Mouse (Mus musculus): ENCODE measurements at regions not wholly inside any gene's neighbourhood (a gene's known extent, or its start where the extent isn't known, plus 50 kb on each side); places are given as distances from the start of the nearest gene placed in this dataset.

GRCm38 (mm10) chr10:117483091-117483600 lies 103.3 kb upstream of the Cpsf6 start:
- H3K27me3 ChIP-seq (replicated peaks) = no peaks in the 10 kb centered on the region
- H3K4me2 ChIP-seq (ENCODE audit: insufficient read depth, low read depth, poor library complexity, severe bottlenecking) = no peak overlapping the region
- DNase-seq (ENCODE audit: extremely low read depth) = no peak
- H3K79me2 ChIP-seq (replicated peaks; ENCODE audit: control insufficient read depth, extremely low read depth, insufficient read depth, poor library complexity, severe bottlenecking) = no peaks in the 10 kb centered on the region
- TF ChIP-seq MAFK (IDR thresholded peaks at IDR 0.05; ENCODE audit: insufficient replicate concordance, low read length) (no peak), MEF2A (IDR thresholded peaks at IDR 0.05; ENCODE audit: borderline replicate concordance, low read depth, low read length) (no peak), TBP (conservative IDR thresholded peaks at IDR 0.05; ENCODE audit: low read depth, low read length) (no peak), SIN3A (IDR thresholded peaks at IDR 0.05; ENCODE audit: low read length) (no peak), USF2 (conservative IDR thresholded peaks at IDR 0.05; ENCODE audit: low read depth, low read length) (no peak), RCOR1 (conservative IDR thresholded peaks at IDR 0.05; ENCODE audit: low read depth, low read length) (no peak), NELFE (IDR thresholded peaks at IDR 0.05; ENCODE audit: low read depth, low read length) (no peak), CTCF (conservative IDR thresholded peaks at IDR 0.05 in 1 of 2, IDR thresholded peaks at IDR 0.05 in 1 of 2; ENCODE audit: low read depth in 2 of 2, low read length in 2 of 2) (no peak), MAZ (IDR thresholded peaks at IDR 0.05; ENCODE audit: low read depth, low read length) (no peak), UBTF (IDR thresholded peaks at IDR 0.05; ENCODE audit: low read depth, low read length) (no peak), MYC (IDR thresholded peaks at IDR 0.05; ENCODE audit: low read depth, low read length) (no peak), CHD1 (IDR thresholded peaks at IDR 0.05; ENCODE audit: low read depth, low read length) (no peak), MXI1 (IDR thresholded peaks at IDR 0.05; ENCODE audit: low read depth, low read length) (no peak)
- no peak overlapping the region for H3K4me3 ChIP-seq (replicated peaks in 1 of 3; ENCODE audit: low read depth in 2 of 3, low read length in 2 of 3, poor library complexity in 1 of 3)
- no peak overlapping the region for H3K9ac ChIP-seq (ENCODE audit: insufficient read depth, low read depth)
- dilution Hi-C loops (cut with MboI; ENCODE audit: extremely low pct_ligation_motif_present, extremely low pct_unique_long_range_greater_than_20kb, low sequenced_read_pairs) (no loop called here), in situ Hi-C loops (cut with MboI; ENCODE audit: low pct_ligation_motif_present, low pct_unique_long_range_greater_than_20kb, low sequenced_read_pairs) (no loop called here)
- no peak overlapping the region for H3K27ac ChIP-seq (ENCODE audit: insufficient read depth, low read depth)
- no peaks in the 10 kb centered on the region for H3K36me3 ChIP-seq (replicated peaks in 1 of 2; ENCODE audit: control insufficient read depth in 1 of 2, insufficient read depth in 1 of 2, low read length in 1 of 2)
- no peaks in the 10 kb centered on the region for H3K9me3 ChIP-seq (replicated peaks; ENCODE audit: low read length)
- no peaks in the 10 kb centered on the region for H3K4me1 ChIP-seq (ENCODE audit: control insufficient read depth in 1 of 2, insufficient read depth in 2 of 2)

GRCm38 (mm10) chr10:117482361-117482760 lies 102.5 kb upstream of the Cpsf6 start:
- H3K4me2 ChIP-seq (ENCODE audit: insufficient read depth, low read depth, poor library complexity, severe bottlenecking) = no peak overlapping the region
- no peaks in the 10 kb centered on the region for H3K79me2 ChIP-seq (replicated peaks; ENCODE audit: control insufficient read depth, extremely low read depth, insufficient read depth, poor library complexity, severe bottlenecking)
- in situ Hi-C loops (cut with MboI; ENCODE audit: low pct_ligation_motif_present, low pct_unique_long_range_greater_than_20kb, low sequenced_read_pairs) (no loop called here), dilution Hi-C loops (cut with MboI; ENCODE audit: extremely low pct_ligation_motif_present, extremely low pct_unique_long_range_greater_than_20kb, low sequenced_read_pairs) (no loop called here)
- H3K4me3 ChIP-seq (replicated peaks in 1 of 3; ENCODE audit: low read depth in 2 of 3, low read length in 2 of 3, poor library complexity in 1 of 3) = no peak overlapping the region
- no peak for DNase-seq (ENCODE audit: extremely low read depth)
- H3K36me3 ChIP-seq (replicated peaks in 1 of 2; ENCODE audit: control insufficient read depth in 1 of 2, insufficient read depth in 1 of 2, low read length in 1 of 2) = no peaks in the 10 kb centered on the region
- H3K4me1 ChIP-seq (ENCODE audit: control insufficient read depth in 1 of 2, insufficient read depth in 2 of 2) = no peaks in the 10 kb centered on the region
- TF ChIP-seq USF2 (conservative IDR thresholded peaks at IDR 0.05; ENCODE audit: low read depth, low read length) = no peak
- no peak for TF ChIP-seq RAD21 (IDR thresholded peaks at IDR 0.05; ENCODE audit: low read depth, low read length)
- no peak for TF ChIP-seq GABPA (IDR thresholded peaks at IDR 0.05; ENCODE audit: insufficient replicate concordance, low read depth, low read length)
- no peak for TF ChIP-seq MAX (IDR thresholded peaks at IDR 0.05; ENCODE audit: low read length)
- TF ChIP-seq MAZ (IDR thresholded peaks at IDR 0.05; ENCODE audit: low read depth, low read length) = no peak
- no peak overlapping the region for H3K9ac ChIP-seq (ENCODE audit: insufficient read depth, low read depth)
- no peak overlapping the region for H3K27ac ChIP-seq (ENCODE audit: insufficient read depth, low read depth)
- H3K9me3 ChIP-seq (replicated peaks; ENCODE audit: low read length) = no peaks in the 10 kb centered on the region
- H3K27me3 ChIP-seq (replicated peaks) = no peaks in the 10 kb centered on the region

All from CH12.LX (cell line).